Mouse (Mus musculus) ovary, postnatal 36 days (tissue): Measurements from ENCODE around the gene Polr3b.

Source experiments
- DNase-seq: peaks from one replicate; pipeline ENCODE4 v3.0.0; 2022; ENCODE audit warnings: low spot score, mixed read lengths

Gene Polr3b

GRCm38 (mm10) chr10:84675653-84676052 lies 53.6 kb downstream of the Polr3b start:
- DNase-seq, result no peak

GRCm38 (mm10) chr10:84676511-84676910 lies 54.4 kb downstream of the Polr3b start:
- no peak for DNase-seq

- no peak for DNase-seq
Observed at GRCm38 (mm10) chr10:84677871-84678270, 55.8 kb downstream of the Polr3b start.

GRCm38 (mm10) chr10:84678441-84678840 lies 56.3 kb downstream of the Polr3b start:
- no peak for DNase-seq

- DNase-seq, result no peak
Observed at GRCm38 (mm10) chr10:84685444-84686121, 63.5 kb downstream of the Polr3b start.

GRCm38 (mm10) chr10:84686122-84686497 lies 64.0 kb downstream of the Polr3b start:
- no peak for DNase-seq

GRCm38 (mm10) chr10:84686705-84687104 lies 64.6 kb downstream of the Polr3b start:
- no peak for DNase-seq

GRCm38 (mm10) chr10:84687736-84688135 lies 65.6 kb downstream of the Polr3b start:
- no peak for DNase-seq

- DNase-seq, result no peak
Observed at GRCm38 (mm10) chr10:84689846-84690245, 67.8 kb downstream of the Polr3b start.

GRCm38 (mm10) chr10:84690818-84691217 lies 68.7 kb downstream of the Polr3b start:
- DNase-seq, result no peak

- DNase-seq, result no peak
Observed at GRCm38 (mm10) chr10:84691692-84692091, 69.6 kb downstream of the Polr3b start.

- DNase-seq, result no peak
Observed at GRCm38 (mm10) chr10:84693841-84694638, 71.9 kb downstream of the Polr3b start.

GRCm38 (mm10) chr10:84700236-84700987 lies 78.3 kb downstream of the Polr3b start:
- no peak for DNase-seq

- peak; percentile 19 for DNase-seq
Observed at GRCm38 (mm10) chr10:84701110-84701509, 79.0 kb downstream of the Polr3b start.

- no peak for DNase-seq
Observed at GRCm38 (mm10) chr10:84702115-84702514, 80.0 kb downstream of the Polr3b start.

GRCm38 (mm10) chr10:84704594-84704993 lies 82.5 kb downstream of the Polr3b start:
- DNase-seq, result no peak

GRCm38 (mm10) chr10:84705234-84705633 lies 83.1 kb downstream of the Polr3b start:
- no peak for DNase-seq

GRCm38 (mm10) chr10:84706543-84706942 lies 84.5 kb downstream of the Polr3b start:
- DNase-seq, result no peak

- DNase-seq, result no peak
Observed at GRCm38 (mm10) chr10:84707226-84707625, 85.1 kb downstream of the Polr3b start.

GRCm38 (mm10) chr10:84707752-84708530 lies 85.8 kb downstream of the Polr3b start:
- no peak for DNase-seq

- DNase-seq, result no peak
Observed at GRCm38 (mm10) chr10:84710192-84710591, 88.1 kb downstream of the Polr3b start.

GRCm38 (mm10) chr10:84710827-84711226 lies 88.7 kb downstream of the Polr3b start:
- DNase-seq, result no peak
